Mouse (Mus musculus) MEL (cell line): Measurements from ENCODE around the gene AI182371. TPM values are rescaled to one million over a fixed set of nuclear protein-coding genes. Genes with fewer than 3 reads are reported as not detected.
A peak's percentile ranks its signal among the peaks of the same experiment; 100 is the strongest.

Experiments
- DNase-seq: peaks from one replicate; pipeline ENCODE4 v3.0.0; 2011; ENCODE audit warnings: low read depth, low spot score
- H3K27ac ChIP-seq: 2 replicates; pipeline ENCODE4 v1.5.1; 2012; ENCODE audit warnings: low read depth, mild to moderate bottlenecking, control low read depth, low read length, moderate library complexity; ENCODE audit not compliant: control insufficient read depth
- H3K27me3 ChIP-seq, 2 experiments: fragments of 150-350 bp in 1 of 2; sonication (generic) in 1 of 2; 2 replicates each; pipeline ENCODE4 v1.6.1; 2012; ENCODE audit warnings: low read length in 2 of 2, mild to moderate bottlenecking in 2 of 2, improper control_type of control experiment in 1 of 2, moderate library complexity in 1 of 2; ENCODE audit not compliant: insufficient read depth in 2 of 2, control insufficient read depth in 1 of 2
- H3K36me3 ChIP-seq, 2 experiments: 2 replicates each; pipeline ENCODE4 v1.6.1; 2012 to 2014; ENCODE audit warnings: low read length in 2 of 2, improper control_type of control experiment in 1 of 2, inconsistent platforms in 1 of 2, mild to moderate bottlenecking in 1 of 2; ENCODE audit not compliant: insufficient read depth in 2 of 2, control insufficient read depth in 1 of 2
- H3K4me1 ChIP-seq, 2 experiments: fragments of 150-350 bp in 1 of 2; sonication (generic) in 1 of 2; 2 replicates each; pipeline ENCODE4 v1.6.1; 2012; ENCODE audit warnings: low read length in 2 of 2, improper control_type of control experiment in 1 of 2, mild to moderate bottlenecking in 1 of 2; ENCODE audit not compliant: insufficient read depth in 2 of 2, control insufficient read depth in 1 of 2
- H3K4me3 ChIP-seq, 2 experiments: fragments of 150-350 bp in 1 of 2; sonication (generic) in 1 of 2; 2 replicates each; pipeline ENCODE4 v1.5.1; 2012; ENCODE audit warnings: low read depth in 2 of 2, low read length in 2 of 2, mild to moderate bottlenecking in 2 of 2, moderate library complexity in 2 of 2, control low read depth in 1 of 2, improper control_type of control experiment in 1 of 2; ENCODE audit not compliant: control insufficient read depth in 1 of 2, insufficient read depth in 1 of 2
- H3K79me2 ChIP-seq: 2 replicates; pipeline ENCODE4 v1.6.1; 2012; ENCODE audit warnings: mild to moderate bottlenecking, low read length, moderate library complexity; ENCODE audit not compliant: control insufficient read depth, poor library complexity, insufficient read depth
- H3K9ac ChIP-seq: 2 replicates; pipeline ENCODE4 v1.6.1; 2012; ENCODE audit warnings: low read depth, mild to moderate bottlenecking, control low read depth, low read length, moderate library complexity; ENCODE audit not compliant: control insufficient read depth, poor library complexity, severe bottlenecking
- H3K9me3 ChIP-seq: fragments of 150-350 bp; sonication (generic); replicated peaks from 2 replicates; pipeline ENCODE4 v1.6.1; 2012; ENCODE audit warnings: mild to moderate bottlenecking, low read length, improper control_type of control experiment, moderate library complexity; ENCODE audit not compliant: insufficient read depth
- CHD1 ChIP-seq: IDR thresholded peaks from 2 replicates; pipeline ENCODE4 v1.6.1; 2012; ENCODE audit warnings: low read depth, mild to moderate bottlenecking, inconsistent platforms, low read length, improper control_type of control experiment
- CHD2 ChIP-seq: IDR thresholded peaks from 2 replicates; pipeline ENCODE4 v1.6.1; 2011; ENCODE audit warnings: low read length, improper control_type of control experiment
- CTCF ChIP-seq, 3 experiments: IDR thresholded peaks in 2 of 3; conservative IDR thresholded peaks in 1 of 3; 2 replicates each; pipeline ENCODE4 v1.5.1; 2011 to 2012; ENCODE audit warnings: low read length in 3 of 3, low read depth in 2 of 3, mild to moderate bottlenecking in 2 of 3, improper control_type of control experiment in 1 of 3, inconsistent platforms in 1 of 3, mixed read lengths in 1 of 3, moderate library complexity in 1 of 3; ENCODE audit not compliant: control insufficient read depth in 1 of 3, insufficient read depth in 1 of 3, poor library complexity in 1 of 3, severe bottlenecking in 1 of 3
- E2F4 ChIP-seq: IDR thresholded peaks from 2 replicates; pipeline ENCODE4 v1.6.1; 2011; ENCODE audit warnings: low read depth, low read length, improper control_type of control experiment, borderline replicate concordance
- EP300 ChIP-seq, 2 experiments: IDR thresholded peaks; 2 replicates each; pipeline ENCODE4 v1.6.1; 2011; ENCODE audit warnings: improper control_type of control experiment in 2 of 2, low read length in 2 of 2, low read depth in 1 of 2, mild to moderate bottlenecking in 1 of 2
- ETS1 ChIP-seq: IDR thresholded peaks from 2 replicates; pipeline ENCODE4 v1.6.1; 2012; ENCODE audit warnings: low read depth, mild to moderate bottlenecking, inconsistent platforms, low read length, improper control_type of control experiment, moderate library complexity
- GABPA ChIP-seq: IDR thresholded peaks from 2 replicates; pipeline ENCODE4 v1.6.1; 2012; ENCODE audit warnings: low read depth, mild to moderate bottlenecking, inconsistent platforms, low read length, improper control_type of control experiment, moderate library complexity
- GATA1 ChIP-seq: IDR thresholded peaks from 2 replicates; pipeline ENCODE4 v1.6.1; 2011; ENCODE audit warnings: low read depth, low read length, improper control_type of control experiment
- HCFC1 ChIP-seq: IDR thresholded peaks from 2 replicates; pipeline ENCODE4 v1.6.1; 2012; ENCODE audit warnings: low read depth, mild to moderate bottlenecking, inconsistent platforms, low read length, improper control_type of control experiment, moderate library complexity
- JUND ChIP-seq: IDR thresholded peaks from 2 replicates; pipeline ENCODE4 v1.6.1; 2011; ENCODE audit warnings: low read depth, mild to moderate bottlenecking, improper control_type of control experiment, low read length
- KAT2A ChIP-seq: conservative IDR thresholded peaks from 2 replicates; pipeline ENCODE4 v1.6.1; 2012; ENCODE audit warnings: low read depth, low read length, improper control_type of control experiment, inconsistent platforms
- MAFK ChIP-seq: IDR thresholded peaks from 2 replicates; pipeline ENCODE4 v1.6.1; 2011; ENCODE audit warnings: low read depth, mild to moderate bottlenecking, low read length, improper control_type of control experiment, borderline replicate concordance
- MAX ChIP-seq: IDR thresholded peaks from 2 replicates; pipeline ENCODE4 v1.6.1; 2011; ENCODE audit warnings: low read length, improper control_type of control experiment
- MAZ ChIP-seq: IDR thresholded peaks from 2 replicates; pipeline ENCODE4 v1.6.1; 2012; ENCODE audit warnings: low read depth, mild to moderate bottlenecking, inconsistent platforms, low read length, improper control_type of control experiment
- MEF2A ChIP-seq: IDR thresholded peaks from 2 replicates; pipeline ENCODE4 v1.6.1; 2014; ENCODE audit warnings: low read depth, mild to moderate bottlenecking, inconsistent platforms, low read length, improper control_type of control experiment; ENCODE audit not compliant: poor library complexity, insufficient replicate concordance, severe bottlenecking; ENCODE audit errors: extremely low read depth
- MXI1 ChIP-seq: IDR thresholded peaks from 2 replicates; pipeline ENCODE4 v1.6.1; 2011; ENCODE audit warnings: mild to moderate bottlenecking, low read depth, low read length, improper control_type of control experiment
- MYB ChIP-seq: IDR thresholded peaks from 2 replicates; pipeline ENCODE4 v1.6.1; 2011; ENCODE audit warnings: mild to moderate bottlenecking, low read depth, low read length, improper control_type of control experiment
- MYC ChIP-seq: IDR thresholded peaks from 2 replicates; pipeline ENCODE4 v1.6.1; 2011; ENCODE audit warnings: low read depth, mild to moderate bottlenecking, low read length, improper control_type of control experiment, moderate library complexity
- NRF1 ChIP-seq: IDR thresholded peaks from 2 replicates; pipeline ENCODE4 v1.6.1; 2014; ENCODE audit warnings: low read depth, mild to moderate bottlenecking, inconsistent platforms, low read length, improper control_type of control experiment, moderate library complexity; ENCODE audit not compliant: poor library complexity, insufficient read depth, severe bottlenecking
- POLR2AphosphoS2 ChIP-seq: IDR thresholded peaks from 2 replicates; pipeline ENCODE4 v1.6.1; 2011; ENCODE audit warnings: low read length, improper control_type of control experiment
- POLR2AphosphoS5 ChIP-seq: IDR thresholded peaks from 2 replicates; pipeline ENCODE4 v1.6.1; 2012; ENCODE audit warnings: low read depth, borderline replicate concordance, mild to moderate bottlenecking, inconsistent platforms, low read length, moderate library complexity, mixed read lengths
- RCOR1 ChIP-seq: IDR thresholded peaks from 2 replicates; pipeline ENCODE4 v1.6.1; 2012; ENCODE audit warnings: low read depth, mild to moderate bottlenecking, inconsistent platforms, low read length, improper control_type of control experiment
- SIN3A ChIP-seq: IDR thresholded peaks from 2 replicates; pipeline ENCODE4 v1.6.1; 2012; ENCODE audit warnings: low read length, improper control_type of control experiment, inconsistent platforms
- SMC3 ChIP-seq: IDR thresholded peaks from 2 replicates; pipeline ENCODE4 v1.6.1; 2011; ENCODE audit warnings: low read depth, low read length, improper control_type of control experiment
- TBP ChIP-seq: IDR thresholded peaks from 2 replicates; pipeline ENCODE4 v1.8.0; 2011; ENCODE audit warnings: low read depth, low read length, improper control_type of control experiment
- UBTF ChIP-seq: IDR thresholded peaks from 2 replicates; pipeline ENCODE4 v1.6.1; 2012; ENCODE audit warnings: low read depth, mild to moderate bottlenecking, inconsistent platforms, low read length, improper control_type of control experiment, moderate library complexity, borderline replicate concordance; ENCODE audit not compliant: insufficient read depth
- USF2 ChIP-seq, 2 experiments: IDR thresholded peaks; 2 replicates each; pipeline ENCODE4 v1.6.1; 2011 to 2012; ENCODE audit warnings: improper control_type of control experiment in 2 of 2, low read length in 2 of 2, borderline replicate concordance in 1 of 2, inconsistent platforms in 1 of 2, low read depth in 1 of 2, mild to moderate bottlenecking in 1 of 2; ENCODE audit not compliant: insufficient read depth in 1 of 2
- ZC3H11A ChIP-seq: IDR thresholded peaks from 2 replicates; pipeline ENCODE4 v1.6.1; 2012; ENCODE audit warnings: low read depth, mild to moderate bottlenecking, inconsistent platforms, low read length, improper control_type of control experiment
- ZMIZ1 ChIP-seq: IDR thresholded peaks from 2 replicates; pipeline ENCODE4 v1.6.1; 2012; ENCODE audit warnings: low read depth, mild to moderate bottlenecking, inconsistent platforms, low read length, improper control_type of control experiment, moderate library complexity
- ZNF384 ChIP-seq: IDR thresholded peaks from 2 replicates; pipeline ENCODE4 v1.6.1; 2012; ENCODE audit warnings: low read depth, mild to moderate bottlenecking, inconsistent platforms, low read length, improper control_type of control experiment
- polyA plus RNA-seq, 2 experiments: library from polyadenylated mRNA; stranded (reverse) in 1 of 2; unstranded in 1 of 2; fragments of >175 nt in 1 of 2; fragments of >200 nt in 1 of 2; gene quantifications; 2 replicates each; pipeline versions ENCODE4 v1.2.1 to v1.2.4; 2012; ENCODE audit warnings: low replicate concordance in 2 of 2, low read depth in 1 of 2; ENCODE audit not compliant: insufficient read length in 2 of 2, insufficient read depth in 1 of 2, missing spikeins in 1 of 2
- total RNA-seq: library from RNA; depleted of rRNA; stranded (reverse); fragments of 300-350 nt; gene quantifications from 2 replicates; pipeline ENCODE4 v1.2.3, GENCODE M21; 2012

The AI182371 gene
- total and polyA plus RNA-seq, 3 experiments = 0.12 to 0.40 TPM; not detected in 1

DNA sequence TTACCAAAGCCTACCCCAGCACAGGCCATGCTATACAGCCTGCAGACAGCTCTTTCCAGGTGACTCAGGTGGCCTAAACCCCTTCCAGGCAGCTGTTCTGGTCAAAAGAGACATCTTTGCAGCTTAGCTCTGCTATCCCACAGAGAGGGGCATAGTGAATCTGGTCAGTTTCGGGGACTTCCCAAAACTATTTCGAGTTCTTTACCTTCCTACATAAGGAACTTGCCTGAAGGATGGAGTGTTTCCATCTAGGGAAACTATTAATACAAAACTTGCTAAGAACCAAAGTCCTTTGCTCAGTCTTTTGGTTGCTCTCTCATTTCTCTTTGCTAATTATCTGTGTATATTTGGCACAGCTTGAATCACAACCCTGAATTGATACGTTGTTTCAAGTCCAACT lies 40.3 kb upstream of the AI182371 start:
- Histone ChIP-seq H3K9ac (no peak overlapping the region), H3K27ac (no peak overlapping the region), H3K4me3 (no peak overlapping the region), H3K36me3 (peaks cover 19 to 24% of the 10 kb centered on the region in 2 experiments), H3K27me3 (no peaks in the 10 kb centered on the region), H3K9me3 (no peaks in the 10 kb centered on the region), H3K79me2 (no peaks in the 10 kb centered on the region), H3K4me1 (peaks cover 13% of the 10 kb centered on the region in 2 experiments)
- TF ChIP-seq UBTF (no peak), GATA1 (no peak), HCFC1 (no peak), RCOR1 (no peak), MAX (no peak), CTCF (IDR thresholded peaks at IDR 0.05 in 2 of 3, conservative IDR thresholded peaks at IDR 0.05 in 1 of 3; ENCODE audit: control insufficient read depth in 1 of 3, insufficient read depth in 1 of 3, low read depth in 2 of 3, low read length in 3 of 3, poor library complexity in 1 of 3, severe bottlenecking in 1 of 3) (no peak), ETS1 (no peak), NRF1 (no peak), EP300 (IDR thresholded peaks at IDR 0.05; ENCODE audit: low read depth in 1 of 2, low read length in 2 of 2) (no peak), KAT2A (no peak), SIN3A (no peak), MXI1 (no peak), MAFK (no peak), POLR2AphosphoS2 (no peak), ZNF384 (no peak), SMC3 (no peak)
- no peak for DNase-seq

DNA sequence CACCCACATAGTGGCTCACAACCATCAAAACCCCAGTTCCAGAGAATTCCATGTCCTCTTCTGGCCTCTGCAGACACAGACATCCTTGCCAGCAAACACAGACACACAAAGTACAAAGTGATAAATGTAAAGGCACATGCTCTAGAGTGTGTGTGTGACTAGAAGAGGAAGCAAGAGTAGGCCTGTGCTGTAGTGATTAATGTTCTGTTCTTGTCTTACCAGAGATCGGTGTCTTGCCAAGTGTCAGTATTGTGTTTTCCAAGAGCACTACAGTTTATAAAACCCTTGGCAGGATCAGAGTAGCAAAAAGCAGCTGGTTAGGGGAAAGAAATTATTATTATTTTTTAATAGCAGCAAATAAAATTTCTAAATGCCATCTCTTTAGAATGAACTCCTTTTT lies 37.2 kb upstream of the AI182371 start:
- Histone ChIP-seq H3K27ac (peak overlapping the region; percentile 58), H3K4me1 (peaks cover 13% of the 10 kb centered on the region in 2 experiments), H3K27me3 (no peaks in the 10 kb centered on the region), H3K9ac (no peak overlapping the region), H3K79me2 (no peaks in the 10 kb centered on the region), H3K36me3 (peaks cover 8 to 24% of the 10 kb centered on the region in 2 experiments), H3K4me3 (peak overlapping the region in 1 of 2 experiments; percentile 10; a peak in 1 of 4 replicates), H3K9me3 (no peaks in the 10 kb centered on the region)
- DNase-seq = peak; percentile 79
- peak; percentile 74 for TF ChIP-seq GATA1
- no peak for TF ChIP-seq SMC3
- no peak for TF ChIP-seq USF2 (IDR thresholded peaks at IDR 0.05; ENCODE audit: borderline replicate concordance in 1 of 2, insufficient read depth in 1 of 2, low read depth in 1 of 2, low read length in 2 of 2)
- no peak for TF ChIP-seq ZMIZ1
- TF ChIP-seq ZC3H11A = no peak
- no peak for TF ChIP-seq MEF2A
- 0 out of 2 replicates have a peak, but pooled peaks have one; percentile 31 for TF ChIP-seq TBP
- TF ChIP-seq CHD1 = no peak
- TF ChIP-seq POLR2AphosphoS5 = no peak
- peak; percentile 92 for TF ChIP-seq MYC
- TF ChIP-seq POLR2AphosphoS2 = no peak
- TF ChIP-seq MAX = peak; percentile 86
- 0 out of 2 replicates have a peak, but pooled peaks have one; percentile 20 for TF ChIP-seq MYB
- 0 out of 2 replicates have a peak, but pooled peaks have one; percentile 11 for TF ChIP-seq JUND
- no peak for TF ChIP-seq GABPA
- TF ChIP-seq MAFK = no peak
- TF ChIP-seq E2F4 = no peak
- 0 out of 2 replicates have a peak, but pooled peaks have one; percentile 47 for TF ChIP-seq RCOR1
- no peak for TF ChIP-seq NRF1
- TF ChIP-seq MAZ = no peak
- TF ChIP-seq CHD2 = no peak
- TF ChIP-seq ETS1 = peak; percentile 69
